11 mouse cellular contexts compared by ENCODE assay signal in genomic region chr4:138018011-138018410, GRCm38 (mm10). TPM values are rescaled to one million over a fixed set of nuclear protein-coding genes. Genes with fewer than 3 reads are reported as not detected.
DNase-seq lines count a peak whose midpoint lies in the region; ATAC-seq and TF ChIP-seq lines count a peak whose summit lies in the region.
"Had no signal": no experiment of that assay in that cellular context is flagged by ENCODE, and none has a peak within 500 bp of the region (broad histone marks: within the 10 kb centered on the region; RNA-seq: fewer than 3 reads in every experiment).

No protein-coding gene starts in this region.

- ATAC-seq in midbrain, postnatal 0 days (ENCODE audit: low FRiP score): no peak
- ATAC-seq in intestine, embryonic 16.5 days: 0 out of 2 replicates have a peak, but pooled peaks have one; percentile 36
- peak; percentile 44; the same call in 1 of the 2 replicates for ATAC-seq in neural tube, embryonic 13.5 days (ENCODE audit: low read depth)
- ATAC-seq in megakaryocyte, adult 5-6 weeks (ENCODE audit: poor library complexity, severe bottlenecking): no peak

- H3K4me1 ChIP-seq in cerebellum, adult 2 months (ENCODE audit: control insufficient read depth, insufficient read depth, low read length): peaks cover 16% of the 10 kb centered on the region
- peaks cover 4% of the 10 kb centered on the region; the same call in 1 of the 2 replicates for H3K4me1 ChIP-seq in midbrain, postnatal 0 days (ENCODE audit: insufficient read depth, low read length)
- H3K4me1 ChIP-seq in midbrain, embryonic 10.5 days: peaks cover 12% of the 10 kb centered on the region; the same call in 1 of the 2 replicates
- peaks cover 15% of the 10 kb centered on the region for H3K4me1 ChIP-seq in intestine, embryonic 16.5 days (ENCODE audit: control insufficient read depth, insufficient read depth, low read length)
- peaks cover 55% of the 10 kb centered on the region for H3K4me1 ChIP-seq in neural tube, embryonic 13.5 days (replicated peaks)

- no peaks in the 10 kb centered on the region for H3K9me3 ChIP-seq in midbrain, postnatal 0 days (ENCODE audit: low read length)
- H3K9me3 ChIP-seq in midbrain, embryonic 10.5 days (replicated peaks): no peaks in the 10 kb centered on the region
- H3K9me3 ChIP-seq in intestine, embryonic 16.5 days (ENCODE audit: control insufficient read depth, low read length): no peaks in the 10 kb centered on the region
- no peaks in the 10 kb centered on the region for H3K9me3 ChIP-seq in neural tube, embryonic 13.5 days
- H3K9me3 ChIP-seq: limb, embryonic 15.5 days had no signal

- no peaks in the 10 kb centered on the region for H3K27me3 ChIP-seq in cerebellum, adult 2 months (ENCODE audit: control insufficient read depth, insufficient read depth, low read length)
- no peaks in the 10 kb centered on the region for H3K27me3 ChIP-seq in midbrain, postnatal 0 days (ENCODE audit: insufficient read depth, low read length)
- no peaks in the 10 kb centered on the region for H3K27me3 ChIP-seq in midbrain, embryonic 10.5 days (ENCODE audit: low read depth, poor library complexity, severe bottlenecking)
- no peaks in the 10 kb centered on the region for H3K27me3 ChIP-seq in intestine, embryonic 16.5 days (replicated peaks; ENCODE audit: control insufficient read depth, insufficient read depth, low read length)
- no peaks in the 10 kb centered on the region for H3K27me3 ChIP-seq in neural tube, embryonic 13.5 days
- H3K27me3 ChIP-seq: limb, embryonic 15.5 days had no signal

- H3K27ac ChIP-seq in cerebellum, adult 2 months (ENCODE audit: insufficient read depth, low read length): 0 out of 2 replicates have a peak overlapping the region, but pooled peaks have one; percentile 38
- 0 out of 2 replicates have a peak overlapping the region, but pooled peaks have one; percentile 12 for H3K27ac ChIP-seq in midbrain, postnatal 0 days (ENCODE audit: low read depth, low read length)
- H3K27ac ChIP-seq in midbrain, embryonic 10.5 days (replicated peaks): no peak overlapping the region
- peak overlapping the region; percentile 45; the same call in 1 of the 2 replicates for H3K27ac ChIP-seq in intestine, embryonic 16.5 days (ENCODE audit: low read length)
- H3K27ac ChIP-seq in neural tube, embryonic 13.5 days (replicated peaks): peak overlapping the region; percentile 83

- WGBS in cerebellum, adult 2 months: 23% methylated on average over 6 of the region's 6 CpGs
- WGBS in midbrain, postnatal 0 days: 47% methylated on average over 6 of the region's 6 CpGs
- WGBS in midbrain, embryonic 10.5 days: 78% methylated on average over 6 of the region's 6 CpGs
- WGBS in intestine, embryonic 16.5 days: 55% methylated on average over 6 of the region's 6 CpGs
- WGBS in neural tube, embryonic 13.5 days: 43% methylated on average over 6 of the region's 6 CpGs

- no peak overlapping the region for H3K9ac ChIP-seq in midbrain, postnatal 0 days (replicated peaks; ENCODE audit: low read length, poor library complexity, severe bottlenecking)
- no peak overlapping the region for H3K9ac ChIP-seq in intestine, embryonic 16.5 days (ENCODE audit: low read depth, low read length)
- H3K9ac ChIP-seq in neural tube, embryonic 13.5 days: no peak overlapping the region
- H3K9ac ChIP-seq: limb, embryonic 15.5 days had no signal

- no peak for TF ChIP-seq CTCF in cerebellum, adult 2 months (IDR thresholded peaks at IDR 0.05; ENCODE audit: borderline replicate concordance, insufficient read depth, low read depth, low read length)
- no peak for TF ChIP-seq CTCF in midbrain, postnatal 0 days (IDR thresholded peaks at IDR 0.05)

- DNase-seq in cerebellum, adult 2 months: peak in 1 of 2 experiments; percentile 51
- DNase-seq in cerebellum, adult 11 months: no peak
- peak; percentile 46 for DNase-seq in midbrain, postnatal 0 days (ENCODE audit: low spot score)
- DNase-seq in midbrain, embryonic 10.5 days (ENCODE audit: low spot score): no peak
- no peak for DNase-seq in urinary bladder, postnatal 14 days (ENCODE audit: low spot score)
- DNase-seq: cerebellum, adult 9-10 months had no signal

- H3K4me3 ChIP-seq in cerebellum, adult 2 months (replicated peaks; ENCODE audit: insufficient read depth, low read depth, low read length): no peak overlapping the region
- no peak overlapping the region for H3K4me3 ChIP-seq in midbrain, postnatal 0 days (ENCODE audit: low read depth, low read length)
- H3K4me3 ChIP-seq in midbrain, embryonic 10.5 days: no peak overlapping the region
- H3K4me3 ChIP-seq in intestine, embryonic 16.5 days (ENCODE audit: low read length): no peak overlapping the region
- H3K4me3 ChIP-seq in neural tube, embryonic 13.5 days: no peak overlapping the region
- H3K4me3 ChIP-seq: limb, embryonic 15.5 days; myocyte had no signal

- no peak overlapping the region for H3K4me2 ChIP-seq in midbrain, postnatal 0 days (ENCODE audit: low read depth, low read length, poor library complexity, severe bottlenecking)
- H3K4me2 ChIP-seq in intestine, embryonic 16.5 days (ENCODE audit: low read depth, low read length): no peak overlapping the region
- H3K4me2 ChIP-seq in neural tube, embryonic 13.5 days: no peak overlapping the region
- H3K4me2 ChIP-seq: limb, embryonic 15.5 days had no signal

- TF ChIP-seq POLR2A in cerebellum, adult 2 months (IDR thresholded peaks at IDR 0.05; ENCODE audit: borderline replicate concordance, insufficient read depth, low read length): no peak

- H3K36me3 ChIP-seq in midbrain, postnatal 0 days (ENCODE audit: insufficient read depth, low read length): peaks cover 15% of the 10 kb centered on the region
- H3K36me3 ChIP-seq in midbrain, embryonic 10.5 days: peaks cover 72% of the 10 kb centered on the region
- H3K36me3 ChIP-seq in intestine, embryonic 16.5 days (ENCODE audit: control insufficient read depth, insufficient read depth, low read length): peaks cover 15% of the 10 kb centered on the region; the same call in 1 of the 2 replicates
- H3K36me3 ChIP-seq in neural tube, embryonic 13.5 days: peaks cover 27% of the 10 kb centered on the region

RNA-seq across cellular contexts. Expression of gene Eif4g3, which starts 25.2 kb away (rescaled TPM):
- 156 and 160 TPM in 2 replicates for polyA plus RNA-seq in cerebellum, adult 2 months (2012; rRNA removed)
- total RNA-seq in midbrain, postnatal 0 days (2014; rRNA removed): 70.0 and 92.2 TPM in 2 replicates
- 36.0 and 42.4 TPM in 2 replicates for polyA plus RNA-seq in midbrain, postnatal 0 days (2015; fragmentation: Nextera tagmentation; extraction: Ambion mirVana)
- polyA plus RNA-seq in midbrain, embryonic 10.5 days (2016; fragmentation: Nextera tagmentation; extraction: Ambion mirVana): 34.1 and 36.3 TPM in 2 replicates
- polyA plus RNA-seq in intestine, embryonic 16.5 days (2015; fragmentation: Nextera tagmentation; extraction: Ambion mirVana): 16.4 and 18.0 TPM in 2 replicates
- 51.1 TPM in 2 replicates for polyA plus RNA-seq in neural tube, embryonic 13.5 days (2015; fragmentation: Nextera tagmentation; extraction: Ambion mirVana)
- total RNA-seq in megakaryocyte, adult 5-6 weeks (2015): 65.6 and 77.6 TPM in 2 replicates
- 47.6 and 64.3 TPM in 2 replicates for total RNA-seq in megakaryocyte, adult 5-6 weeks (2017)

Comparison
In these comparisons a context has a peak if more than half of its experiments do, and no peak if none do; other contexts are left out.
1. ATAC-seq: peak in intestine, embryonic 16.5 days (single experiment) and neural tube, embryonic 13.5 days (single experiment); none in midbrain, postnatal 0 days (single experiment) and megakaryocyte, adult 5-6 weeks (single experiment).